Mouse (Mus musculus): ENCODE data around the gene Olfr1313. TPM values are rescaled to one million over a fixed set of nuclear protein-coding genes. Genes with fewer than 3 reads are reported as not detected.
"Not testable (repeated sequence)": the region's sequence is repeated elsewhere in the genome, so short reads cannot be mapped to it uniquely, and the experiment has no call there.

Gene Olfr1313
- total RNA-seq (2021), result not detected in 2 replicates
- long read RNA-seq, experiment 1, result 0 reads
- long read RNA-seq, experiment 2, result 0 reads

- no peak for DNase-seq
These were observed at the start of gene Olfr1313 for GRCm38 (mm10) chr2:112077743-112078142. Olfr1313 (minus strand) TSS chr2:112077843.

- DNase-seq, result no peak
These were observed 37.7 kb upstream of the Olfr1313 start, which contains the start of gene Olfr1315-ps1 for GRCm38 (mm10) chr2:112115340-112115739. Olfr1315-ps1 (minus strand) TSS chr2:112115440.

DNA sequence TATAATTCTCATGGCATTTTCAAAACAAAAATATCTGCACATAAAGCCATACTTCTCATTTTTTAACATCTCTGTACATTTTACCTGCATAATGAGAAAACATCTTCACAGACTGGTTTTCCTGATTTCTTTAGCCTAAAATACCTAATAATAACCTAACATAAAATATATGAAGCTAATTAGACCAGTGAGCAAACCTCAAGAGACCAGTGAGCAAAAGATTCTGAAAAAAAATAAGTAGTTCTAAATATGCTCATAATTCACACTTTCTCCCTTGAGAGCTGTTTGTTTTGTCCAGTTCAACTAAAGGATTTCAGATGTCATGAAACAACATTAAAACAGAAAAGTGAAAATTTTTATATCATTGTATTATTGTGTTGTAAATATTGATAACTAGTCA lies 19.0 kb upstream of the Olfr1313 start, which contains the start of gene Olfr1314:
TSS of gene Olfr1314 (minus strand) at position 101 of the 400 bp plus-strand sequence.
- no peak for DNase-seq

DNA sequence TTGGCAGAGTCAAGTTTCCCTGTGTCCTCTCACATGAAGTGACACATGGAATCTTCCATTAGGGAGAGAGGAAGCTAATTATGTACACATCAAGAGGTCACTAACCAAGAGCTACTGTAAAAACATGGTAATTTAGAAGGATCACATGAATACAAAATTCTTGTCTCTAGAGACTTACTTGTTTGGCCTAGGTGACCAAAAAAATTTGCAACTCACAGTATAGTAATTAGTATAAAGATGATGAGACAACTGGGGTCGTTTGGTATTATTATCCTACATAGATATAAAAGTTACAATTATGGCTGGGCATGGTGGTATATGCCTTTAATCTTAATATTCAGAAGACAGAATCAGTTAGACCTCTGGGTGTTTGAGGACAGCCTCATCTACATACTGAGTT lies 27.5 kb downstream of the Olfr1313 start, which contains the start of gene Olfr1312:
TSS of gene Olfr1312 (minus strand) at position 101 of the 400 bp plus-strand sequence.
- no peak for DNase-seq

DNA sequence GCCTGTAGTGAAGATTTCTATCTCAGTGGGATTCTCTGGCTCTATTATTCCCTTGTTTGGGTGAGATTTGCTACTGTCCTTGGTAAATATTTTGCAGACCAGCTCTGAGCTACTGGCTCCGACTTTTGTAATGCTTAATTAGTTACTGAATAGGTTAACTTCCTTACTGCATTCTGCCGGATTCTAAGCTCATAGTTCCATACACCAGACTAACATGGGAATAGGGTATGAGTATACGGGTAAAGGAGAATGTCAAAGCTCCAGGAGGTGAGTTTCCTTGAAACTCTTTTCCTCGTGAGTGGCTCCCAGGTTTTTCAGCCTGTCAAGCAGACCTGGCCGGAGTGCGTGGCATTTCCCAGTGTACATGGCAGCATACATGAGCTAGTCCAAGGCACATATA lies 50.7 kb downstream of the Olfr1313 start:
- not testable (repeated sequence) for DNase-seq

DNA sequence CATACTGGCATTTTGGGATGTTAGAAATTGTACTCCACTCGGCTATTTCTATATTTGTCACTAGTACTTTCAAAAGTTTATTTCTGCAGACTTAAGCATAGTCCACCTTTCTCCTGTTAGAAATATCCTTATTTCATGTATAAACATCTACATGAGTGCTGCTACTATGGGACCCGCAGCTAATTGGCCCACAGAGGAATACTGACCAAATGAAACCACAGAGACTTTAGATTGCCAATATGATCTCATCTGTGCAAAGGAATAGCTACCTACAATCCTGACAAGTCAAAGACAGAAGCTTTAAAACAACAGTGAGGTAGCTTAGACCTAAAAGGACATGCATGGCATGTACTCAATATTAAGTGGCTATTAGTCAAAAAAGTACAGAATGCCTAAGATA lies 53.3 kb downstream of the Olfr1313 start, which contains the start of gene Olfr1311:
TSS of gene Olfr1311 (minus strand) at position 101 of the 400 bp plus-strand sequence.
- no peak for DNase-seq

Other genes with a start within 250 kb of the Olfr1313 start
- not detected in 2 replicates for gene Olfr1305, start 200.7 kb downstream of the Olfr1313 start, total RNA-seq (2021)
- not detected in 2 replicates for gene Olfr1306, start 161.6 kb downstream of the Olfr1313 start, total RNA-seq (2021)
- gene Olfr1307, start 128.4 kb downstream of the Olfr1313 start, total RNA-seq (2021), result 0.04 TPM in 1 of 2 replicates, not detected in the other
- not detected in 2 replicates for gene Olfr1308, start 112.9 kb downstream of the Olfr1313 start, total RNA-seq (2021)
- not detected in 2 replicates for gene Olfr1309, start 87.6 kb downstream of the Olfr1313 start, total RNA-seq (2021)
- not detected in 2 replicates for gene Olfr1310, start 65.1 kb downstream of the Olfr1313 start, total RNA-seq (2021)
- not detected in 2 replicates for gene Olfr1311, start 53.4 kb downstream of the Olfr1313 start, total RNA-seq (2021)
- not detected in 2 replicates for gene Olfr1312, start 27.6 kb downstream of the Olfr1313 start, total RNA-seq (2021)
- not detected in 2 replicates for gene Olfr1314, start 18.9 kb upstream of the Olfr1313 start, total RNA-seq (2021)
- not detected in 2 replicates for gene Olfr1315-ps1, start 37.6 kb upstream of the Olfr1313 start, total RNA-seq (2021)
- not detected in 2 replicates for gene Olfr1316, start 57.1 kb upstream of the Olfr1313 start, total RNA-seq (2021)
- not detected in 2 replicates for gene Olfr1317, start 62.5 kb upstream of the Olfr1313 start, total RNA-seq (2021)
- gene Olfr1318, start 76.4 kb upstream of the Olfr1313 start, total RNA-seq (2021), result not detected in 2 replicates
- 6.6 and 6.9 TPM in 2 replicates for gene Lpcat4, start 161.6 kb upstream of the Olfr1313 start, total RNA-seq (2021)
- not detected in 2 replicates for gene Nutm1, start 181.4 kb upstream of the Olfr1313 start, total RNA-seq (2021)
- 128 and 139 TPM in 2 replicates for gene Nop10, start 184.1 kb upstream of the Olfr1313 start, total RNA-seq (2021)
- 35.0 and 48.5 TPM in 2 replicates for gene Slc12a6, start 188.0 kb upstream of the Olfr1313 start, total RNA-seq (2021)
- gene Gm21985, start 188.5 kb upstream of the Olfr1313 start, total RNA-seq (2021), result not detected in 2 replicates